Mouse (Mus musculus): ENCODE data around the gene Def8. TPM values are rescaled to one million over a fixed set of nuclear protein-coding genes. Genes with fewer than 3 reads are reported as not detected.
"Not testable (repeated sequence)": the region's sequence is repeated elsewhere in the genome, so short reads cannot be mapped to it uniquely, and the experiment has no call there.

Def8 gene
- polyA plus RNA-seq, 1 experiment, result 81.6 TPM

- Histone ChIP-seq H3K9ac (ENCODE audit: low read depth, poor library complexity, severe bottlenecking) (no peak overlapping the region), H3K4me3 (ENCODE audit: low read depth, low read length) (no peak overlapping the region), H3K27ac (ENCODE audit: insufficient read depth, low read length) (no peak overlapping the region), H3K36me3 (ENCODE audit: control insufficient read depth, insufficient read depth, low read length, poor library complexity, severe bottlenecking) (no peaks in the 10 kb centered on the region), H3K9me3 (replicated peaks; ENCODE audit: control insufficient read depth, insufficient read depth, low read length, poor library complexity, severe bottlenecking) (peaks cover 66% of the 10 kb centered on the region), H3K4me1 (ENCODE audit: control insufficient read depth, insufficient read depth, low read length) (no peaks in the 10 kb centered on the region), H3K27me3 (ENCODE audit: control insufficient read depth, insufficient read depth, low read length, poor library complexity, severe bottlenecking) (no peaks in the 10 kb centered on the region)
- TF ChIP-seq CTCF (IDR thresholded peaks at IDR 0.05; ENCODE audit: low read depth, low read length), result no peak
Observed at GRCm38 (mm10) chr8:123428939-123429721, 5.8 kb downstream of the Def8 start.

- not testable (repeated sequence) for H3K27ac ChIP-seq (ENCODE audit: insufficient read depth, low read length); H3K27me3 ChIP-seq (ENCODE audit: control insufficient read depth, insufficient read depth, low read length, poor library complexity, severe bottlenecking); H3K4me1 ChIP-seq (ENCODE audit: control insufficient read depth, insufficient read depth, low read length); H3K9ac ChIP-seq (ENCODE audit: low read depth, poor library complexity, severe bottlenecking); H3K4me3 ChIP-seq (ENCODE audit: low read depth, low read length); H3K36me3 ChIP-seq (ENCODE audit: control insufficient read depth, insufficient read depth, low read length, poor library complexity, severe bottlenecking)
- H3K9me3 ChIP-seq (replicated peaks; ENCODE audit: control insufficient read depth, insufficient read depth, low read length, poor library complexity, severe bottlenecking), result peaks cover 70% of the 10 kb centered on the region
Observed at GRCm38 (mm10) chr8:123429722-123430013, 6.3 kb downstream of the Def8 start.

DNA sequence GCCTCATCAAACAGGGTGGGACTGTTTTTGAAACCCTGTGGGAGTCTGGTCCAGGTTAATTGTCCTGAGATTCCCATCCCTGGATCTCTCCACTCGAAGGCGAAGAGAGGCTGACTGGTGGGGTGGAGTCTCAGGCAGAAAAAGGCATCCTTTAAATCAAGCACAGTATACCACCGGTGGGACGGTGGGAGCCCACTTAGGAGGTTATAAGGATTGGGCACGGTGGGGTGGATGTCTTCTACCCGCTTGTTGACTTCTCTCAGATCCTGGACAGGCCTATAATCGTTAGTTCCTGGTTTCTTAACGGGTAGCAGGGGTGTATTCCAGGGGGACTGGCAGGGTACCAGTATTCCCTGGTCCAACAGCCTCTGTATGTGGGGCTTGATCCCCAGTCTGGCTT lies 7.6 kb downstream of the Def8 start:
- H3K9ac ChIP-seq (ENCODE audit: low read depth, poor library complexity, severe bottlenecking); H3K4me1 ChIP-seq (ENCODE audit: control insufficient read depth, insufficient read depth, low read length); H3K4me3 ChIP-seq (ENCODE audit: low read depth, low read length); H3K36me3 ChIP-seq (ENCODE audit: control insufficient read depth, insufficient read depth, low read length, poor library complexity, severe bottlenecking); H3K27me3 ChIP-seq (ENCODE audit: control insufficient read depth, insufficient read depth, low read length, poor library complexity, severe bottlenecking); H3K27ac ChIP-seq (ENCODE audit: insufficient read depth, low read length): not testable (repeated sequence)
- peaks cover 75% of the 10 kb centered on the region for H3K9me3 ChIP-seq (replicated peaks; ENCODE audit: control insufficient read depth, insufficient read depth, low read length, poor library complexity, severe bottlenecking)

- Histone ChIP-seq H3K9ac (ENCODE audit: low read depth, poor library complexity, severe bottlenecking) (no peak overlapping the region), H3K9me3 (replicated peaks; ENCODE audit: control insufficient read depth, insufficient read depth, low read length, poor library complexity, severe bottlenecking) (peaks cover 70% of the 10 kb centered on the region), H3K4me1 (ENCODE audit: control insufficient read depth, insufficient read depth, low read length) (no peaks in the 10 kb centered on the region), H3K36me3 (ENCODE audit: control insufficient read depth, insufficient read depth, low read length, poor library complexity, severe bottlenecking) (no peaks in the 10 kb centered on the region), H3K4me3 (ENCODE audit: low read depth, low read length) (no peak overlapping the region), H3K27me3 (ENCODE audit: control insufficient read depth, insufficient read depth, low read length, poor library complexity, severe bottlenecking) (no peaks in the 10 kb centered on the region), H3K27ac (ENCODE audit: insufficient read depth, low read length) (no peak overlapping the region)
- TF ChIP-seq EP300 (IDR thresholded peaks at IDR 0.05; ENCODE audit: insufficient read depth, low read depth, low read length) (no peak), POLR2A (IDR thresholded peaks at IDR 0.05; ENCODE audit: insufficient read depth, low read length) (no peak), CTCF (IDR thresholded peaks at IDR 0.05; ENCODE audit: low read depth, low read length) (no peak)
Observed at GRCm38 (mm10) chr8:123431616-123432365, 8.5 kb downstream of the Def8 start.

- Histone ChIP-seq H3K27me3 (ENCODE audit: control insufficient read depth, insufficient read depth, low read length, poor library complexity, severe bottlenecking) (no peaks in the 10 kb centered on the region), H3K36me3 (ENCODE audit: control insufficient read depth, insufficient read depth, low read length, poor library complexity, severe bottlenecking) (no peaks in the 10 kb centered on the region), H3K4me3 (ENCODE audit: low read depth, low read length) (no peak overlapping the region), H3K27ac (ENCODE audit: insufficient read depth, low read length) (no peak overlapping the region), H3K9ac (ENCODE audit: low read depth, poor library complexity, severe bottlenecking) (no peak overlapping the region), H3K4me1 (ENCODE audit: control insufficient read depth, insufficient read depth, low read length) (no peaks in the 10 kb centered on the region), H3K9me3 (replicated peaks; ENCODE audit: control insufficient read depth, insufficient read depth, low read length, poor library complexity, severe bottlenecking) (peaks cover 64% of the 10 kb centered on the region)
- TF ChIP-seq CTCF (IDR thresholded peaks at IDR 0.05; ENCODE audit: low read depth, low read length), result no peak
- no peak for TF ChIP-seq EP300 (IDR thresholded peaks at IDR 0.05; ENCODE audit: insufficient read depth, low read depth, low read length)
- no peak for TF ChIP-seq POLR2A (IDR thresholded peaks at IDR 0.05; ENCODE audit: insufficient read depth, low read length)
Observed at GRCm38 (mm10) chr8:123432381-123432780, 9.1 kb downstream of the Def8 start.

- not testable (repeated sequence) for H3K9ac ChIP-seq (ENCODE audit: low read depth, poor library complexity, severe bottlenecking); H3K4me1 ChIP-seq (ENCODE audit: control insufficient read depth, insufficient read depth, low read length); H3K27ac ChIP-seq (ENCODE audit: insufficient read depth, low read length); H3K36me3 ChIP-seq (ENCODE audit: control insufficient read depth, insufficient read depth, low read length, poor library complexity, severe bottlenecking); H3K27me3 ChIP-seq (ENCODE audit: control insufficient read depth, insufficient read depth, low read length, poor library complexity, severe bottlenecking); H3K4me3 ChIP-seq (ENCODE audit: low read depth, low read length)
- H3K9me3 ChIP-seq (replicated peaks; ENCODE audit: control insufficient read depth, insufficient read depth, low read length, poor library complexity, severe bottlenecking), result peaks cover 55% of the 10 kb centered on the region
Observed at GRCm38 (mm10) chr8:123433241-123433974, 10.1 kb downstream of the Def8 start.

All from ES-Bruce4 (cell line).